Mouse (Mus musculus) liver, embryonic 14.5 days (tissue): ENCODE measurements at regions not wholly inside any gene's neighbourhood (a gene's known extent, or its start where the extent isn't known, plus 50 kb on each side); places are given as distances from the start of the nearest gene placed in this dataset.

Source experiments
- ATAC-seq: fragments of 200-750 bp; cut with Nextera tagmentation; 2 replicates; pipeline ENCODE4 v1.8.0; 2017; ENCODE audit warnings: moderate number of reproducible peaks, mild to moderate bottlenecking, moderate library complexity; ENCODE audit not compliant: insufficient read depth
- DNase-seq, 3 experiments: peaks; one replicate each; pipeline ENCODE4 v3.0.0-alpha.2; 2012 to 2013; ENCODE audit warnings: low read depth in 3 of 3, low spot score in 3 of 3
- H3K27ac ChIP-seq: fragments of 300-500 bp; sonication (generic); 2 replicates; pipeline ENCODE4 v1.5.1; 2014; ENCODE audit warnings: moderate library complexity, mild to moderate bottlenecking, control low read depth, inconsistent platforms
- H3K27me3 ChIP-seq: fragments of 300-500 bp; sonication (generic); 2 replicates; pipeline ENCODE4 v1.6.1; 2014; ENCODE audit warnings: mild to moderate bottlenecking, low read length, moderate library complexity; ENCODE audit not compliant: control insufficient read depth, insufficient read depth
- H3K36me3 ChIP-seq: fragments of 300-500 bp; sonication (generic); replicated peaks from 2 replicates; pipeline ENCODE4 v1.6.1; 2014; ENCODE audit warnings: low read depth; ENCODE audit not compliant: control insufficient read depth, insufficient read depth
- H3K4me1 ChIP-seq, 2 experiments: fragments of 200-500 bp in 1 of 2; fragments of 300-500 bp in 1 of 2; sonication (generic) in 1 of 2; replicated peaks; 2 replicates each; pipeline ENCODE4 v1.6.1; 2012 to 2014; ENCODE audit warnings: antibody characterized with exemption in 1 of 2, inconsistent platforms in 1 of 2, low read length in 1 of 2; ENCODE audit not compliant: control insufficient read depth in 2 of 2, insufficient read depth in 2 of 2
- H3K4me2 ChIP-seq: fragments of 300-500 bp; sonication (generic); 2 replicates; pipeline ENCODE4 v1.6.1; 2014; ENCODE audit warnings: low read depth, mild to moderate bottlenecking, control low read depth, moderate library complexity
- H3K4me3 ChIP-seq, 2 experiments: fragments of 200-500 bp in 1 of 2; fragments of 300-500 bp in 1 of 2; sonication (generic) in 1 of 2; 2 replicates each; pipeline ENCODE4 v1.5.1; 2012 to 2014; ENCODE audit warnings: low read depth in 2 of 2, low read length in 2 of 2, mild to moderate bottlenecking in 2 of 2, control low read depth in 1 of 2, inconsistent platforms in 1 of 2, moderate library complexity in 1 of 2; ENCODE audit not compliant: insufficient read depth in 1 of 2
- H3K9ac ChIP-seq: fragments of 300-500 bp; sonication (generic); replicated peaks from 2 replicates; pipeline ENCODE4 v1.6.1; 2014; ENCODE audit warnings: mild to moderate bottlenecking, control low read depth, moderate library complexity
- H3K9me3 ChIP-seq: fragments of 300-500 bp; sonication (generic); 2 replicates; pipeline ENCODE4 v1.6.1; 2016; ENCODE audit warnings: low read length, mixed read lengths; ENCODE audit not compliant: control insufficient read depth
- CTCF ChIP-seq: IDR thresholded peaks from 2 replicates; pipeline ENCODE4 v1.5.1; 2016; ENCODE audit warnings: antibody characterized with exemption, low read depth, control low read depth
- EP300 ChIP-seq: IDR thresholded peaks from 2 replicates; pipeline ENCODE4 v1.6.1; 2016; ENCODE audit warnings: antibody characterized with exemption, low read depth
- WGBS: fragments of 180-500 bp; shearing (Covaris S2); extraction: QIAGEN DNeasy Blood & Tissue Kit; methylation state at CpG from one replicate; pipeline ENCODE4 v1.1.7; 2014; ENCODE audit not compliant: insufficient replicate concordance; 5-methylcytosine and 5-hydroxymethylcytosine counted together

GRCm38 (mm10) chr6:143442361-143442760, 275.3 kb downstream of the Etnk1 start:
- no peak overlapping the region for H3K4me2 ChIP-seq
- no peak overlapping the region for H3K4me3 ChIP-seq
- 56% methylated on average over 8 of the region's 8 CpGs for WGBS
- no peaks in the 10 kb centered on the region for H3K9me3 ChIP-seq
- DNase-seq (no peak), ATAC-seq (no peak)
- H3K27me3 ChIP-seq: no peaks in the 10 kb centered on the region
- no peak overlapping the region for H3K9ac ChIP-seq
- no peak for TF ChIP-seq CTCF
- H3K4me1 ChIP-seq: no peaks in the 10 kb centered on the region
- no peak overlapping the region for H3K27ac ChIP-seq
- no peaks in the 10 kb centered on the region for H3K36me3 ChIP-seq

- WGBS: 78% methylated on average over 6 of the region's 6 CpGs
- Histone ChIP-seq H3K4me1 (no peaks in the 10 kb centered on the region), H3K27me3 (no peaks in the 10 kb centered on the region), H3K9me3 (no peaks in the 10 kb centered on the region), H3K27ac (no peak overlapping the region), H3K4me2 (no peak overlapping the region), H3K9ac (no peak overlapping the region), H3K36me3 (no peaks in the 10 kb centered on the region), H3K4me3 (no peak overlapping the region)
- ATAC-seq: no peak
- TF ChIP-seq EP300 (no peak), CTCF (no peak)
- no peak for DNase-seq
Observed at GRCm38 (mm10) chr6:143443446-143443845, 276.4 kb downstream of the Etnk1 start.

DNA sequence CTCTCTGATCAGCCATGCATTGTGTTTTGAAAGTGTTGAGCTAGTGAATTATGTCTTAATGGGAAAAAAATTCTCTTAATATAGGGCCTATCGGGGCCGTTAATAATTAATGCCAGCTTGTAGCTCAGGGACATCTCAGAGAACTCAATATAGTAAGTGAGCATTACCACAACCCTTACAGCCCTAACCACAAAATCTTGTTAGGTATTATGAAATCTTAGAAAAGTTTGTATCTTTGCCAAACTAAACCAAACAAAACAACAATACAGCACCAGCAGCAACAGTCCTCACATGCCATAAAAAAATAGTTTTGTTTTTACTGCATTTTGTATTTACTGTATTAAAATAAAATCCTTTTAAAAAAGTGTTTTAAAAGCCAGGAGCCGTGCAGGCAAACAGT, 277.8 kb downstream of the Etnk1 start:
- no peaks in the 10 kb centered on the region for H3K4me1 ChIP-seq
- no peak for DNase-seq
- no peak overlapping the region for H3K9ac ChIP-seq
- no peak overlapping the region for H3K27ac ChIP-seq
- WGBS: 64% methylated on average over 3 of the region's 3 CpGs
- TF ChIP-seq CTCF (no peak), EP300 (no peak)
- no peak overlapping the region for H3K4me2 ChIP-seq
- H3K4me3 ChIP-seq: no peak overlapping the region
- no peaks in the 10 kb centered on the region for H3K9me3 ChIP-seq
- H3K36me3 ChIP-seq: no peaks in the 10 kb centered on the region
- H3K27me3 ChIP-seq: no peaks in the 10 kb centered on the region
- ATAC-seq: no peak

DNA sequence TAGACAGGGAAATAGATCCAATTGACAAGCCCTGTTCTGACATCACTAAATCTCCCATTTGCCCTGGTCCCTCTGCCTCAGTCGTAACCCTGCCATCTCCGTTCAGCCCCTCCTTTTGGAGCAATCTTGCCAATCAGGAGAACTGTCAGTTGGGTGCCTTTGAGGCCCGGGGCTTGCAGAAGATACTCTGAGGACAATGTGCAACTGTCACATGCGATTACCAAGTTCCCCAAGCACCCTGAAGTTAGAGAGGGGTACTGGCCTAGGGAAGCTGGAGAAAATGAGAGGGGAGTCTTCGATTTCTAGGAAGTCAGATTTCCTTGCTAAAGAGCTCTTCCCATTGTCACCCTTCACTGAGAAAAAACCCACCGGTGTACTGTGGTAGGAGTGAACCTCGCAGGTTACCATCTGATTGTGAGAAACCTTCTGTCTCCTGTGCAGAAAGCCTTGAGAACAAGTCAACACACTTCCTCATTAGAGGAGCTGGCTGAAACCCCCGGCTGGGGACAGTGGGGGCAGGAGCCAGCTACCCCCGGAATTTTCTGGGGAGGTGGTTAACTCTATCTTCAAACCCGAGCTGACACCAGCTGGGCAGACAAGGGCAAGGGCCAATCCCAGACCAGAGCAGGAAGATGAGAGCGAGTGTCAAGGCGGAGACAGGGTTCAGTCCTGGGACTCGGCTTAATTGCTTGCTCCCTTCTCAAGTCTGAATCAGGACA, 279.0 kb downstream of the Etnk1 start:
- DNase-seq: no peak
- no peak overlapping the region for H3K4me2 ChIP-seq
- H3K27ac ChIP-seq: no peak overlapping the region
- WGBS: 49% methylated on average over 13 of the region's 13 CpGs
- no peaks in the 10 kb centered on the region for H3K4me1 ChIP-seq
- no peaks in the 10 kb centered on the region for H3K9me3 ChIP-seq
- H3K36me3 ChIP-seq: no peaks in the 10 kb centered on the region
- no peak overlapping the region for H3K9ac ChIP-seq
- TF ChIP-seq EP300 (no peak), CTCF (no peak)
- no peak for ATAC-seq
- no peaks in the 10 kb centered on the region for H3K27me3 ChIP-seq
- H3K4me3 ChIP-seq: no peak overlapping the region

DNA sequence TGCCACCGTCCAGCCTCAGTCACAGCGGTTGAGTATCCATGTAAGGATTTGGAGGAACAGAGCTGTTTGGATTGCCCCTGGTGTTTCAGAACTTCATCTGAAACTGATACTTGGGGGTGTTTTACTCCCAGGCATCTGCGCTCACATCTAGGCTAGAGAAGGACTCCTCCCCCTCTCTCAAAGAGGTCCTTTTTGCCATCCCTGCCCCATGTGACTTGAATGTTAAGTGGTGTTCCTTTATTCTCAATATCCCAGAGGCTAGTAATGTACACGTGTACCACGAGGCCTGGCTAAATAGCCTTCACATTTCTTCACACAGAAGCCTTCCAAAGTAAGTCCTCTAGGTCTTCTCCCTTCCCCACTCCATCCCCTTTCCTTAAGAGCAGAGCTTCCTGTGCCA, 280.0 kb downstream of the Etnk1 start:
- no peak for ATAC-seq
- no peak overlapping the region for H3K4me2 ChIP-seq
- TF ChIP-seq EP300 (no peak), CTCF (no peak)
- no peaks in the 10 kb centered on the region for H3K9me3 ChIP-seq
- no peaks in the 10 kb centered on the region for H3K36me3 ChIP-seq
- 69% methylated on average over 5 of the region's 5 CpGs for WGBS
- no peak overlapping the region for H3K4me3 ChIP-seq
- no peaks in the 10 kb centered on the region for H3K4me1 ChIP-seq
- DNase-seq: no peak
- no peak overlapping the region for H3K27ac ChIP-seq
- H3K9ac ChIP-seq: no peak overlapping the region
- no peaks in the 10 kb centered on the region for H3K27me3 ChIP-seq
